Mouse (Mus musculus): ENCODE data around the gene Gad1.
"Not testable (repeated sequence)": the region's sequence is repeated elsewhere in the genome, so short reads cannot be mapped to it uniquely, and the experiment has no call there.

Gene Gad1

GRCm38 (mm10) chr2:70552772-70553171, at the start of gene Gad1:
Gene Gad1 (plus strand): TSS chr2:70553072.
- DNase-seq (ENCODE audit: low read depth, low spot score): no peak

- DNase-seq (ENCODE audit: low read depth, low spot score): no peak
Observed at GRCm38 (mm10) chr2:70503436-70503835, 49.4 kb upstream of the Gad1 start.

- no peak for DNase-seq (ENCODE audit: low read depth, low spot score)
Observed at GRCm38 (mm10) chr2:70505229-70505628, 47.6 kb upstream of the Gad1 start.

- DNase-seq (ENCODE audit: low read depth, low spot score): no peak
Observed at GRCm38 (mm10) chr2:70505896-70506295, 47.0 kb upstream of the Gad1 start.

GRCm38 (mm10) chr2:70506372-70506771, 46.5 kb upstream of the Gad1 start:
- DNase-seq (ENCODE audit: low read depth, low spot score): no peak

GRCm38 (mm10) chr2:70508496-70508895, 44.4 kb upstream of the Gad1 start, which contains the start of gene Erich2:
Gene Erich2 (plus strand): TSS chr2:70508819.
- no peak for DNase-seq (ENCODE audit: low read depth, low spot score)

GRCm38 (mm10) chr2:70509021-70509632, 43.7 kb upstream of the Gad1 start:
- DNase-seq (ENCODE audit: low read depth, low spot score): peak; percentile 15

- DNase-seq (ENCODE audit: low read depth, low spot score): not testable (repeated sequence)
Observed at GRCm38 (mm10) chr2:70538283-70538682, 14.6 kb upstream of the Gad1 start.

- no peak for DNase-seq (ENCODE audit: low read depth, low spot score)
Observed at GRCm38 (mm10) chr2:70550671-70551070, 2.2 kb upstream of the Gad1 start.

- no peak for DNase-seq (ENCODE audit: low read depth, low spot score)
Observed at GRCm38 (mm10) chr2:70551446-70551845, 1.4 kb upstream of the Gad1 start.

- no peak for DNase-seq (ENCODE audit: low read depth, low spot score)
Observed at GRCm38 (mm10) chr2:70552067-70552598, 739 bp upstream of the Gad1 start.

- DNase-seq (ENCODE audit: low read depth, low spot score): no peak
Observed at GRCm38 (mm10) chr2:70553826-70554225, 954 bp downstream of the Gad1 start.

- peak; percentile 72 for DNase-seq (ENCODE audit: low read depth, low spot score)
Observed at GRCm38 (mm10) chr2:70558112-70558842, 5.4 kb downstream of the Gad1 start.

- DNase-seq (ENCODE audit: low read depth, low spot score): no peak
Observed at GRCm38 (mm10) chr2:70558843-70559451, 6.1 kb downstream of the Gad1 start.

GRCm38 (mm10) chr2:70559520-70559919, 6.6 kb downstream of the Gad1 start:
- DNase-seq (ENCODE audit: low read depth, low spot score): no peak

GRCm38 (mm10) chr2:70561077-70561795, 8.4 kb downstream of the Gad1 start:
- DNase-seq (ENCODE audit: low read depth, low spot score): no peak

- no peak for DNase-seq (ENCODE audit: low read depth, low spot score)
Observed at GRCm38 (mm10) chr2:70562011-70562491, 9.2 kb downstream of the Gad1 start.

- DNase-seq (ENCODE audit: low read depth, low spot score): no peak
Observed at GRCm38 (mm10) chr2:70562611-70562980, 9.7 kb downstream of the Gad1 start.

- DNase-seq (ENCODE audit: low read depth, low spot score): no peak
Observed at GRCm38 (mm10) chr2:70562981-70563671, 10.3 kb downstream of the Gad1 start.

- no peak for DNase-seq (ENCODE audit: low read depth, low spot score)
Observed at GRCm38 (mm10) chr2:70563721-70564645, 11.1 kb downstream of the Gad1 start.

Measured in retina, adult 2 months (tissue).